Mouse (Mus musculus): ENCODE data around the gene Megf11. TPM values are rescaled to one million over a fixed set of nuclear protein-coding genes. Genes with fewer than 3 reads are reported as not detected.

Megf11 gene
- polyA plus RNA-seq, 1 experiment = 0.94 TPM

GRCm38 (mm10) chr9:64447070-64447469 lies 61.6 kb downstream of the Megf11 start:
- no peaks in the 10 kb centered on the region for H3K4me1 ChIP-seq (ENCODE audit: control insufficient read depth, insufficient read depth, low read length)
- TF ChIP-seq POLR2A (IDR thresholded peaks at IDR 0.05; ENCODE audit: insufficient read depth, low read length) (no peak), EP300 (IDR thresholded peaks at IDR 0.05; ENCODE audit: insufficient read depth, low read depth, low read length) (no peak), CTCF (IDR thresholded peaks at IDR 0.05; ENCODE audit: low read depth, low read length) (no peak)
- H3K36me3 ChIP-seq (ENCODE audit: control insufficient read depth, insufficient read depth, low read length, poor library complexity, severe bottlenecking) = no peaks in the 10 kb centered on the region
- no peaks in the 10 kb centered on the region for H3K27me3 ChIP-seq (ENCODE audit: control insufficient read depth, insufficient read depth, low read length, poor library complexity, severe bottlenecking)
- no peak overlapping the region for H3K27ac ChIP-seq (ENCODE audit: insufficient read depth, low read length)
- no peak overlapping the region for H3K4me3 ChIP-seq (ENCODE audit: low read depth, low read length)
- H3K9ac ChIP-seq (ENCODE audit: low read depth, poor library complexity, severe bottlenecking) = no peak overlapping the region
- 0 out of 2 replicates have a peak, but pooled peaks cover 2% of the 10 kb centered on the region for H3K9me3 ChIP-seq (replicated peaks; ENCODE audit: control insufficient read depth, insufficient read depth, low read length, poor library complexity, severe bottlenecking)

- no peak overlapping the region for H3K27ac ChIP-seq (ENCODE audit: insufficient read depth, low read length)
- no peak overlapping the region for H3K4me3 ChIP-seq (ENCODE audit: low read depth, low read length)
- H3K9ac ChIP-seq (ENCODE audit: low read depth, poor library complexity, severe bottlenecking) = no peak overlapping the region
- no peaks in the 10 kb centered on the region for H3K4me1 ChIP-seq (ENCODE audit: control insufficient read depth, insufficient read depth, low read length)
- H3K36me3 ChIP-seq (ENCODE audit: control insufficient read depth, insufficient read depth, low read length, poor library complexity, severe bottlenecking) = no peaks in the 10 kb centered on the region
- no peaks in the 10 kb centered on the region for H3K27me3 ChIP-seq (ENCODE audit: control insufficient read depth, insufficient read depth, low read length, poor library complexity, severe bottlenecking)
- TF ChIP-seq EP300 (IDR thresholded peaks at IDR 0.05; ENCODE audit: insufficient read depth, low read depth, low read length) = no peak
- no peak for TF ChIP-seq POLR2A (IDR thresholded peaks at IDR 0.05; ENCODE audit: insufficient read depth, low read length)
- TF ChIP-seq CTCF (IDR thresholded peaks at IDR 0.05; ENCODE audit: low read depth, low read length) = no peak
- H3K9me3 ChIP-seq (replicated peaks; ENCODE audit: control insufficient read depth, insufficient read depth, low read length, poor library complexity, severe bottlenecking) = no peaks in the 10 kb centered on the region
These were observed 62.1 kb downstream of the Megf11 start for GRCm38 (mm10) chr9:64447522-64447921.

- TF ChIP-seq CTCF (IDR thresholded peaks at IDR 0.05; ENCODE audit: low read depth, low read length) (no peak), EP300 (IDR thresholded peaks at IDR 0.05; ENCODE audit: insufficient read depth, low read depth, low read length) (no peak), POLR2A (IDR thresholded peaks at IDR 0.05; ENCODE audit: insufficient read depth, low read length) (no peak)
- H3K4me1 ChIP-seq (ENCODE audit: control insufficient read depth, insufficient read depth, low read length) = peaks cover 4% of the 10 kb centered on the region
These were observed 67.3 kb downstream of the Megf11 start for GRCm38 (mm10) chr9:64452769-64453168.

GRCm38 (mm10) chr9:64454196-64454595 lies 68.8 kb downstream of the Megf11 start:
- no peak overlapping the region for H3K27ac ChIP-seq (ENCODE audit: insufficient read depth, low read length)
- no peak overlapping the region for H3K9ac ChIP-seq (ENCODE audit: low read depth, poor library complexity, severe bottlenecking)

More at GRCm38 (mm10) chr9:64452769-64453168, 67.3 kb downstream of the Megf11 start:
- Histone ChIP-seq H3K27me3 (ENCODE audit: control insufficient read depth, insufficient read depth, low read length, poor library complexity, severe bottlenecking) (no peaks in the 10 kb centered on the region), H3K27ac (ENCODE audit: insufficient read depth, low read length) (no peak overlapping the region), H3K9me3 (replicated peaks; ENCODE audit: control insufficient read depth, insufficient read depth, low read length, poor library complexity, severe bottlenecking) (no peaks in the 10 kb centered on the region), H3K36me3 (ENCODE audit: control insufficient read depth, insufficient read depth, low read length, poor library complexity, severe bottlenecking) (no peaks in the 10 kb centered on the region), H3K4me3 (ENCODE audit: low read depth, low read length) (no peak overlapping the region), H3K9ac (ENCODE audit: low read depth, poor library complexity, severe bottlenecking) (no peak overlapping the region)

GRCm38 (mm10) chr9:64455910-64456309 lies 70.5 kb downstream of the Megf11 start:
- TF ChIP-seq EP300 (IDR thresholded peaks at IDR 0.05; ENCODE audit: insufficient read depth, low read depth, low read length) (no peak), CTCF (IDR thresholded peaks at IDR 0.05; ENCODE audit: low read depth, low read length) (no peak), POLR2A (IDR thresholded peaks at IDR 0.05; ENCODE audit: insufficient read depth, low read length) (no peak)
- H3K9ac ChIP-seq (ENCODE audit: low read depth, poor library complexity, severe bottlenecking) = no peak overlapping the region
- H3K4me3 ChIP-seq (ENCODE audit: low read depth, low read length) = no peak overlapping the region
- H3K9me3 ChIP-seq (replicated peaks; ENCODE audit: control insufficient read depth, insufficient read depth, low read length, poor library complexity, severe bottlenecking) = no peaks in the 10 kb centered on the region
- H3K27me3 ChIP-seq (ENCODE audit: control insufficient read depth, insufficient read depth, low read length, poor library complexity, severe bottlenecking) = no peaks in the 10 kb centered on the region
- H3K4me1 ChIP-seq (ENCODE audit: control insufficient read depth, insufficient read depth, low read length) = peaks cover 4% of the 10 kb centered on the region
- H3K27ac ChIP-seq (ENCODE audit: insufficient read depth, low read length) = no peak overlapping the region
- no peaks in the 10 kb centered on the region for H3K36me3 ChIP-seq (ENCODE audit: control insufficient read depth, insufficient read depth, low read length, poor library complexity, severe bottlenecking)

More at GRCm38 (mm10) chr9:64454196-64454595, 68.8 kb downstream of the Megf11 start:
- peaks cover 4% of the 10 kb centered on the region for H3K4me1 ChIP-seq (ENCODE audit: control insufficient read depth, insufficient read depth, low read length)
- no peaks in the 10 kb centered on the region for H3K27me3 ChIP-seq (ENCODE audit: control insufficient read depth, insufficient read depth, low read length, poor library complexity, severe bottlenecking)
- TF ChIP-seq EP300 (IDR thresholded peaks at IDR 0.05; ENCODE audit: insufficient read depth, low read depth, low read length) = no peak
- TF ChIP-seq CTCF (IDR thresholded peaks at IDR 0.05; ENCODE audit: low read depth, low read length) = no peak
- no peak for TF ChIP-seq POLR2A (IDR thresholded peaks at IDR 0.05; ENCODE audit: insufficient read depth, low read length)
- H3K9me3 ChIP-seq (replicated peaks; ENCODE audit: control insufficient read depth, insufficient read depth, low read length, poor library complexity, severe bottlenecking) = no peaks in the 10 kb centered on the region
- H3K36me3 ChIP-seq (ENCODE audit: control insufficient read depth, insufficient read depth, low read length, poor library complexity, severe bottlenecking) = no peaks in the 10 kb centered on the region
- H3K4me3 ChIP-seq (ENCODE audit: low read depth, low read length) = no peak overlapping the region

- Histone ChIP-seq H3K9me3 (replicated peaks; ENCODE audit: control insufficient read depth, insufficient read depth, low read length, poor library complexity, severe bottlenecking) (no peaks in the 10 kb centered on the region), H3K9ac (ENCODE audit: low read depth, poor library complexity, severe bottlenecking) (no peak overlapping the region), H3K27ac (ENCODE audit: insufficient read depth, low read length) (no peak overlapping the region), H3K4me3 (ENCODE audit: low read depth, low read length) (no peak overlapping the region), H3K36me3 (ENCODE audit: control insufficient read depth, insufficient read depth, low read length, poor library complexity, severe bottlenecking) (no peaks in the 10 kb centered on the region), H3K27me3 (ENCODE audit: control insufficient read depth, insufficient read depth, low read length, poor library complexity, severe bottlenecking) (no peaks in the 10 kb centered on the region), H3K4me1 (ENCODE audit: control insufficient read depth, insufficient read depth, low read length) (peaks cover 4% of the 10 kb centered on the region)
- no peak for TF ChIP-seq POLR2A (IDR thresholded peaks at IDR 0.05; ENCODE audit: insufficient read depth, low read length)
- TF ChIP-seq CTCF (IDR thresholded peaks at IDR 0.05; ENCODE audit: low read depth, low read length) = no peak
- no peak for TF ChIP-seq EP300 (IDR thresholded peaks at IDR 0.05; ENCODE audit: insufficient read depth, low read depth, low read length)
These were observed 72.2 kb downstream of the Megf11 start for GRCm38 (mm10) chr9:64457596-64457995.
